Mouse (Mus musculus): ENCODE data around the gene Lrch2.
"Not testable (repeated sequence)": the region's sequence is repeated elsewhere in the genome, so short reads cannot be mapped to it uniquely, and the experiment has no call there.

The Lrch2 gene

GRCm38 (mm10) chrX:147553421-147554201, at the start of gene Lrch2:
Lrch2 (minus strand) TSS chrX:147554081.
- DNase-seq (ENCODE audit: low read depth) = no peak

- DNase-seq (ENCODE audit: low read depth) = no peak
Measured at GRCm38 (mm10) chrX:147540934-147541870, 12.7 kb downstream of the Lrch2 start.

- DNase-seq (ENCODE audit: low read depth) = no peak
Measured at GRCm38 (mm10) chrX:147538377-147538776, 15.5 kb downstream of the Lrch2 start.

GRCm38 (mm10) chrX:147537117-147537516, 16.8 kb downstream of the Lrch2 start:
- not testable (repeated sequence) for DNase-seq (ENCODE audit: low read depth)

GRCm38 (mm10) chrX:147535616-147536015, 18.3 kb downstream of the Lrch2 start:
- DNase-seq (ENCODE audit: low read depth) = no peak

GRCm38 (mm10) chrX:147531675-147532074, 22.2 kb downstream of the Lrch2 start:
- no peak for DNase-seq (ENCODE audit: low read depth)

- no peak for DNase-seq (ENCODE audit: low read depth)
Measured at GRCm38 (mm10) chrX:147527646-147528172, 26.2 kb downstream of the Lrch2 start.

GRCm38 (mm10) chrX:147489551-147489950, 64.3 kb downstream of the Lrch2 start:
- DNase-seq (ENCODE audit: low read depth) = no peak

GRCm38 (mm10) chrX:147453610-147454009, 100.3 kb downstream of the Lrch2 start, which contains the start of gene Vmn1r239-ps:
Vmn1r239-ps (minus strand) TSS chrX:147453710.
- DNase-seq (ENCODE audit: low read depth) = not testable (repeated sequence)

GRCm38 (mm10) chrX:147443386-147443785, 110.5 kb downstream of the Lrch2 start:
- no peak for DNase-seq (ENCODE audit: low read depth)

- DNase-seq (ENCODE audit: low read depth) = no peak
Measured at GRCm38 (mm10) chrX:147435400-147435799, 118.5 kb downstream of the Lrch2 start.

GRCm38 (mm10) chrX:147429753-147430152, 124.1 kb downstream of the Lrch2 start:
- DNase-seq (ENCODE audit: low read depth) = no peak

- no peak for DNase-seq (ENCODE audit: low read depth)
Measured at GRCm38 (mm10) chrX:147429129-147429528, 124.8 kb downstream of the Lrch2 start, which contains the start of gene Il13ra2. Il13ra2 (minus strand) TSS chrX:147429192.

Measured in c-Kit-positive CD71-positive TER-119-negative erythroid progenitor cells, embryonic 14.5 days (primary cell).